Mouse (Mus musculus) heart, postnatal 4 days (tissue): ENCODE results near the gene Grwd1. TPM values are rescaled to one million over a fixed set of nuclear protein-coding genes. Genes with fewer than 3 reads are reported as not detected.

Experiments used
- total RNA-seq, 2 experiments: library from RNA; stranded (reverse); gene quantifications; 2 replicates each; pipeline ENCODE4 v1.2.3; 2021

Gene Grwd1
- total RNA-seq, 2 experiments from 2014 or later, result 19.3 to 19.9 TPM

Other genes starting within 250 kb of the Grwd1 start
- not detected for gene Fgf21, start 215.5 kb downstream of the Grwd1 start, total RNA-seq
- not detected for gene Fut1, start 213.7 kb downstream of the Grwd1 start, total RNA-seq
- gene Izumo1, start 209.1 kb downstream of the Grwd1 start, total RNA-seq, result under 1 TPM; 0.56 to 0.60 TPM
- gene Rasip1, start 203.5 kb downstream of the Grwd1 start, total RNA-seq, result 10 to 100 TPM; 50.0 to 50.5 TPM
- 10 to 100 TPM in 1 of 2 experiments, 1 to 10 TPM in 1; 8.8 to 11.7 TPM for gene Mamstr, start 191.0 kb downstream of the Grwd1 start, total RNA-seq
- gene Fut2, start 164.6 kb downstream of the Grwd1 start, total RNA-seq, result not detected
- not detected for gene Ntn5, start 146.9 kb downstream of the Grwd1 start, total RNA-seq
- gene Sec1, start 136.5 kb downstream of the Grwd1 start, total RNA-seq, result under 1 TPM; 0.14 to 0.18 TPM
- gene Car11, start 131.1 kb downstream of the Grwd1 start, total RNA-seq, result 1 to 10 TPM; 4.5 to 5.0 TPM
- gene Dbp, start 125.9 kb downstream of the Grwd1 start, total RNA-seq, result 10 to 100 TPM; 22.6 to 25.1 TPM
- gene Rpl18, start 115.5 kb downstream of the Grwd1 start, total RNA-seq, result 100 to 1,000 TPM; 787 to 798 TPM
- 10 to 100 TPM; 14.2 to 16.7 TPM for gene Sphk2, start 112.9 kb downstream of the Grwd1 start, total RNA-seq
- gene Fam83e, start 109.7 kb downstream of the Grwd1 start, total RNA-seq, result under 1 TPM; 0.38 to 0.43 TPM
- gene Spaca4, start 105.1 kb downstream of the Grwd1 start, total RNA-seq, result not detected
- gene Lmtk3, start 47.2 kb downstream of the Grwd1 start, total RNA-seq, result under 1 TPM; 0.10 to 0.16 TPM
- gene Sult2b1, start 46.3 kb downstream of the Grwd1 start, total RNA-seq, result not detected
- 100 to 1,000 TPM; 105 to 107 TPM for gene Cyth2, start 16.4 kb downstream of the Grwd1 start, total RNA-seq
- gene Kcnj14, start 6.2 kb downstream of the Grwd1 start, total RNA-seq, result under 1 TPM; 0.34 to 0.38 TPM
- 100 to 1,000 TPM; 118 to 130 TPM for gene Kdelr1, start 41.8 kb upstream of the Grwd1 start, total RNA-seq
- gene Grin2d, start 47.4 kb upstream of the Grwd1 start, total RNA-seq, result under 1 TPM; 0.52 to 0.63 TPM
- gene Syngr4, start 65.8 kb upstream of the Grwd1 start, total RNA-seq, result 1 to 10 TPM in 1 of 2 experiments, under 1 TPM in 1; 0.90 to 1.3 TPM
- 10 to 100 TPM; 36.9 to 43.9 TPM for gene Tmem143, start 66.0 kb upstream of the Grwd1 start, total RNA-seq
- gene Emp3, start 90.5 kb upstream of the Grwd1 start, total RNA-seq, result 10 to 100 TPM; 38.0 to 42.1 TPM
- gene Ccdc114, start 93.1 kb upstream of the Grwd1 start, total RNA-seq, result 1 to 10 TPM; 1.6 TPM
- gene Abcc6, start 199.4 kb upstream of the Grwd1 start, total RNA-seq, result not detected
- 10 to 100 TPM; 61.0 to 64.7 TPM for gene Nomo1, start 202.8 kb upstream of the Grwd1 start, total RNA-seq